Mouse (Mus musculus): ENCODE results near the gene BC051019.
A peak's percentile ranks its signal among the peaks of the same experiment; 100 is the strongest.

BC051019 gene

DNA sequence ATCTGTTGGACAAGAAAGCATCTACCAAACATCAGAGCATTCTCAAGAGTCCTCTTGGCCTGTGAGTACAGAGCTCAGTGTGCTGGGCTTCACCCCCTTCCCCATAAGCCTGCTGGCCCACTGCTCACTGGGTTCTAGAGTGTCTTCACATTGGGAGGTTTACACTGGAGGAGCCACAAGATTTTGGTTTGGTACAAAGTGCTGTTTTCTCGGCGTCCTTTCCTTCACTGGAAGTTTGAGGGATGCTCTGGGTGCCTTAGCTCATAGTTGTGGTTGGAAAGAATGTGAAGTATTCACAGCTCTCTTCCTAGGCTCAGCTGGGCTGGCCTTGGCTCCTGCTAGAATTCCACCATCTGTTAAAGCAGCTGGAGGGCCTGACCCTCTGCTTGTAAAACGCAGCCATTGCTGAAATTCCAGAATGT is 14.7 kb downstream of the BC051019 start:
- no peak for DNase-seq (ENCODE audit: low spot score in 2 of 2)

DNA sequence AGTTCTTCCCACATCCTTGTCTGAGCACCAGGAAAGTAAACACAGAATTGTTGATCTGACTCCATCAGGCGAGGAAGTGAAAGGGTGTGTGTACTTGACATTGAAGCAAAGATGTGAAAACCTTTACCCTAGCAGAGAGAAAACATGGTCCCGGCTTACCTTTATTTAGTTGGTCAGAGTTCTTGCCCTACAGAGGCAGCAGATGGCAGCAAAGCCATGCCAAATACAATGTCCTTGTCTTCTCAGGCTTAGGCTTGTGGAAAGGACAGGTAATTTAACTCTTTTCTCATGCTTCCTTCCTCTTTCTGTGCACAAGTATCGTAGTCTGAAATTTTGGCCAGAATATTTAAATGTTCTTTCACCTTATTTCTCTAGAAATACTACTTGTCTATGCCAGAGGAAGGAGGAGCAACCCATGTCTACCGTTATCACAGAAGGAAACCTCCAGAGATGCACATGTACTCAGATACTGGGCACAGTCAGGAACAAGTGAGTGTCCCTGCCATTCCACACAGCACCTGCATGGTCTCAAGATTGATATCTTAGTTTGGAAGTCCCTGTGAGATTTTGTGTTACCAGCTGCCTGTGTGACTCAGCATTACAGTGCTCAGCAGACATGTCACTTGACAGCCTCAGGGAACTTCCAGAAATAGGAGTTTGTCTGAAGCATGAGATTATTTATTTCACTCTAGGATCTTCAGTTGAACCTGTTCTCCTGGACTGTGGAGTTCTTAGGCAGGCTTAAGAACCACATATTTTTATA is 16.4 kb downstream of the BC051019 start:
- DNase-seq (ENCODE audit: low spot score in 2 of 2), result peak; percentile 41 to 53

DNA sequence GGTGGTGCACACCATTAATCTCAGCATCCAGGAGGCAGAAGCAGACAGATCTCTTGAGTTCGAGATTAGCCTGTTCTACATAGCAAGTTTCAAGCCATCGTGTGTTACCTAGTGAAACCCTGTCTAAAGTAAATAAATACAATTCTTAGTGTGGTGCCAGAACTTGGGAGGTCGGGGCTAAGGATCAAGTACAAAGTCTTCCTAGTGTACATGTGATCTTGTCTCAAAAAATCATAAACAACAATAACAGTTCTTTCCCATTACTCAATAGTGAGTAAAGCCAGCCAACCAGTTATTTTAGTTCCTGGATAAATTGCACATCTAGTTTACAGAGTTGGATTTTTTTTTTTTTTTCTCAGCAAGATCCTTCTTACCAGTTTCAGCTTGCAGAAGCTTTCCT is 19.2 kb downstream of the BC051019 start:
- DNase-seq (ENCODE audit: low spot score in 2 of 2), result no peak

DNA sequence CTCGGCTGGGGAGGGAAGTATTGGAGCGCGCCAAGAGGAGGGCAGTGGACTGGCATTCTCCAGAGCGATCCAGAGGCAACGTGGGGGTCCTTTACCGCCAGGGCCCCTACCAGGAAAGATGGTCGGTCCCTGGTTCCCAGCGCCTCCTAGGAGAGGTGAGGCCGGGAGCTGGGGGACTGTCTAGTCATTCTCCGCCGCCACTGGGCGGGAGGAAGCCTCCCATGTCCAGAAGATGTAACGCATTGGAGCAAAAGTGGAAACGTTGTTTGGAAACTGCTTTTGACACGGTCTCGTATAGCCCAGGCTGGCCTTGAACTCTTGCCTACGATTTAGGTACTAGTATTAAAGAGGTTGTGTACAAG is 19.7 kb downstream of the BC051019 start:
- no peak for DNase-seq (ENCODE audit: low spot score in 2 of 2)

DNA sequence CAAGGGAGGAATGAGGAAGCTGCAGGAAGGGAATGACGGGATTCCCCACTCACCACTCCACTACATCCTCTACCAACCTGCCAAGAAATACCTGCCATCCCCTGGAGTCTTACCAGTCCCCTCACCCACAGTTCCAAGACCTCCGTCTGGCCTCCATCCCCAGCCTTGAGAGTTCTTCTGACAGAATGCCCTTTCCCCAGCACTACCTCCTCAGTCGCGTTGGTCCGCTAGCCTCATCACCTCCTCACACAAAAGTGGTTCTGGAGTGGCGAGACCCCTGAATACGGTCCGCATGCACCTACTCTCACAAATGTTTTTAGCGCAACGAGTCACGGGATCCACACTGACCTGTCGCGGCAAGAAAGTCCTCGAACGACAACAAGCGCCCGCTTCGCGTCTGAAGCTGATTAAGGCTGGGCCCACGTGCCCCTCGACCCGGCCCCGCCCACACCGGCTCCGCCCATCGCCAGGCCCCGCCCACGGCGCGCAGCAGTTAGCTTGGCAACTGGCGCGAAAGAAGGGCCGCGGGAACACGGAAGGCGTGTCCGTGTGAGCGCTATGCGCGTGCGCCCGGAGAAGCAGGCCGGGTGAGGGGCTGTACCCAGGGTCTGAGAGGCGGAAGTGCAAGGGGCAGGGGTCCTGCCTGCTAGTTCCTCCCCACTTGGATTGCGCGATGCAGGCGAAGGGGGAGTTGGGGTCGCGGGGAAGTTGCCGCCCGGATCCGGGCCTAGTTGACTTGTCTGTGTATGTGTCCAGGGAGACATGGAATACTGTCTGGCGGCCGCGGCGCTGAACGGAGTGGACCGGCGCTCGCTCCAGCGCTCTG is 20.2 kb downstream of the BC051019 start, which contains the start of the genes St5 and Akip1:
Gene St5 (minus strand): TSS at position 416 of the 826 bp plus-strand sequence.
Gene Akip1 (plus strand): TSS at position 501 of the 826 bp plus-strand sequence.
- DNase-seq (ENCODE audit: low spot score in 2 of 2), result peak; percentile 93 to 95

DNA sequence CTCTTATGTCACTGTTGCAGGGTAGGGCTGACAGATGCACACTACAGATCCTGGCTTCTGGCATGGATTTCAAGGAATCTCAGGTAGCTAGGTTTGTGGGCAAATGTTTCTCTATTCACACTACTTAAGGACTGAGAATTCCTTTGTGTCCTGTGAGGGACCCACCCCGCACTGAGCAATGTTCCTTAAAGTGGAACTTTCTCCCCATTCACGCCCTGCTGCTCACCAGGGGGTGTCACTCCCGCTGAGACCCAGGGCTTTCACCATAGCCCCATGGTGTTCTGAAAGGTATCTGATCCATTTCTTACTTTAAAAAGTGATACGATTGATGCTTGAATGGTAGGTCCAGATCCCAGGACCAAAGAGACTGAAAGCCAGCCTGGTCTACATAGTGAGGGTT is 20.9 kb downstream of the BC051019 start:
- no peak for DNase-seq (ENCODE audit: low spot score in 2 of 2)

DNA sequence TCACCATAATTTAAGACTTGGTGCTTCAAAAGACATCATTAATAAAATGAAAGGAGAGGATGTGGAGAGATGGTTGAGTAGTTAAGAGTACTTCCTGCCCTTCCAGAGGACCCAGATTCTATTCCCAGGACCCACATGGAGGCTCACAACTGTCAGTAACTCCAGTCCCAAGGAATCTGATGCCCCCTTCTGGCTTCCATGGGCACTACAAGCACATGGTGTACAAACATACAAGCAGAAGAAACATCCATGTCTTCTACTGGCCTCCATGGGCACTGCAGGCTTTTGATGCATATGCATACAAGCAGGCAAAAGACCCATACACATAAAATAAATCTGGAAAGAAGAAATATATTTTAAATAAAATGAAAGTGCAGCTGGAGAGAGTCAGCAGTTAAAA is 23.4 kb downstream of the BC051019 start:
- no peak for DNase-seq (ENCODE audit: low spot score in 2 of 2)

DNA sequence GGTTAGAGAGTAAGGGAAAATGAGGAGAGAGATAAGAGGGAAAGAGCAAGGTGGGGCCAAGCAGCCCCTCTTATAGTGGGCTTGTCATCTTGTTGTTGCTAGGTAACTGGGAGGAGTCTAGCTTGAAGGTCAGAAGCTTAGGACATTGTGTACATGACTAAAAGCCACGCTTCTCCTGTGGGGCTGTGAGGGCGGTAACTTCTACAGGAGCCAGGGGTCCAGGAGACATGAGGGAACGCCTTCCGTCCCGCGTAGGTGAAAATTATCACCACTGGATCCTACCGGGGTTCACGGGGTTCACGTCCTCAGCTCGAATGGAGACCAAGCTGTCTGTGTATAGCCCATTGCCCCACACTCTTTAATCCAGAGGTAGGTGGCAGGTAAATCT is 28.3 kb downstream of the BC051019 start:
- no peak for DNase-seq (ENCODE audit: low spot score in 2 of 2)

DNA sequence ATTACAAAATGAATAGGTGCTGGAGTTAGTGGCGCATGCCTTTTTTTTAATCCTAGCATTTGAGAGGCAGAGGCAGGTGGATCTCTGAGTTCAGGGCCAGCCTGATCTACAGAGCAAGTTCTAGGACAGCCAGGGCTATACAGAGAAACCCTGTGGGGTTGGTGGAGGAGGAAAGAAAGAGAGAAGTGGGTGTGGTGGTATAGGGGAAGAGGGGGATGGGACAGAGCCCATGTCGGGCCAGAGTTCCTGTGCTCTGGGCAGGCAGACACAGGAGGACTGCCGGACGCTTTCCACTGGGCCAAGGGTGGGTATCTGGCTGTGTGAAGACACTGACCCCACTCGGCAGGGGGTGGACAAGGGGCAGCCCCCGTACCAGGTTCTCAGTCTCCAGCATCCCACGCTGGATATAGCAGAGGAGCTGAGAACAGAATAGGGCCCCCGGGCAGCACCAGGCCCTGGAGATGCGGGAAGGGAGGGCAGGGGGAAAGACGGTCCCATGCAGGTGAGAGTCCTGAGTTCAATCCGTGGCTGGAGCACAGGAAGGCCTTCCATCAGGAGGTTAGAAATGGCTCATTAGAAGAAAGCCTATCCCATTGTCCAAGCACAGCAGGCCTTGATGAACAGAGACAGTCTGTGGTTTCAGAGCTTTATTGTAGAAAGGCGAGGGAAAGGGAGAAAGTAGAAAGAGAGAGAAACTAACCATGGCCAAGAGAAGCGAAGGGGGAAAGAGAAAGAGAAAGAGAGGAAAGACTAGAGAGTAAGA is 28.9 kb downstream of the BC051019 start:
- no peak for DNase-seq (ENCODE audit: low spot score in 2 of 2)

DNA sequence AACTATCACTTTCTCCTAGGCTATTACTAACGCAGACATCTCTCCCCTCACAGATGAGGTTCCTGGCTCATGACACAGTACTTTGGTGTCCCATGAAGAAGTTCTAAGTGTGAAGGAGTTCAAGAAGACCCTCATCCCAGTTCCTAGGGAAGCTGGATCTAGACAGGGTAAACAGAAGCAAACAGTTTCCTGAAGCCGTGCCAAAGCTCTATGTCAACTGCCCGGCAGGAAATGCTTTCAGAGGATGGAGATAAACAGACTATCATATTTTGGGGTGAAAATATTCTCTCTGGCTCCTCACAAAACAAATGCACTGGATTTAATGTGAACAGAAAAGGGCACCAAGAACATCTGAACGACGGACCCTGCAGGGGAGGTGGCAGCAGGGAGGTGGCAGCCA is 32.7 kb downstream of the BC051019 start:
- no peak for DNase-seq (ENCODE audit: low spot score in 2 of 2)

DNA sequence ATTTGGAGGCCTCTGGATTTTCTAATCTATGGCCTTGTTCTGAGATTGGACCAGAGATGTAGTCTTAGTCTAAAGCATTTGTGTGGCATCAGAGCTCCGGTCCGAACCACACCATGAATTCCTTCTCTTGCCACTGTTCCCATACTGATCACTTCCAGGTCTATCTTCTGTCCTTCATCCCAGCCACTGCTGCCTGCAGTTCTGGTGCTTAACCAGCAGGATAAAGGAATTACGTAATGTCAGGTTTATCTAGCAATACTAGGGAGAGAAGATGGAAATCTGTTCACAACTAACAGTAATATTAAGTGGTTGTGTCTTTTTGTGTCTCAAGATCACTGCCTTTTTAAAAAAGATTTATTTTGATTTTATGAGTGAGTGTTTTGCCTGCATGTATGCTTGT is 33.5 kb downstream of the BC051019 start:
- DNase-seq (ENCODE audit: low spot score in 2 of 2), result no peak

DNA sequence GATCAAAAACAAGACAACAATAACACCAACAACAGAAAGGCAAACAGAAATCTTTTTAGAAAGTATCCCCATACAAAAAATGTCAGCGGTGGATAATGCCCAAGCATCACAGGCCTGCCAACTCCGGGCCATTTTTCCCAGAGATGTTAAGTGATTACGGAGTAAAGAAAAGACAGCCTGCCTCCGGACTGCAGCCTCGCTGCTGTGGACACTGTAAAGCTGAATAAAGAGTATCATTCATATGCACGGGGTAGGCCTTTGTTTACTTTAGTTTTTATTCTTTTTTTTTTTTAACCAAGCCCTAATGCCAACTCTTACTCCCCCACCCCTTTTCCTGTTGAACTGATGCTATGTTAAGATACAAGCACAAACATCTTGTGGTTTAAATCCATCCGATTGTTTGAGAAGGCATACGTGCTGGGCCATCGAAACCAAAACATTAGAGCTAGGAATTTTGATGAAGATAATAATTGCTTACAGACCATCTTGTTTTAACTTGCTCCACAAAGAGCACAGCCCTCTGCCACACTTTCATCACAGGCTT is 37.0 kb downstream of the BC051019 start:
- no peak for DNase-seq (ENCODE audit: low spot score in 2 of 2)

DNA sequence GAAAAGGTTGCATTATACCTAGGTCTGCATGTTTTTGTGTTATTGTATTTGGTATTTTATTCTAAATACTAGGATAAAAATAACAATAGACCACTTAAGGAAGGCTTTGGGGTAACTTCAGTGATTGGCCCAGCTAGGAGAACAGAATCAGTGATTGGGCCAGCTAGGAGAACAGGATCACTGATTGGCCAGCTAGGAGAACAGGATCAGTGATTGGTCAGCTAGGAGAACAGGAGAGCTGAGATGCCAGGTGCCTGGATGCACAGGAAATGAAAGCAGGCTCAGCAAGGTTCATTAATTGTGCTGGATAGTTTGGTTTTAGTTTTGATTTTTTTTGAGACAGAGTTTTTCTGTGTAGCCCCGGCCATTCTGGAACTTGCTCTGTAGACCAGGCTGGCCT is 42.8 kb downstream of the BC051019 start:
- DNase-seq (ENCODE audit: low spot score in 2 of 2), result no peak

DNA sequence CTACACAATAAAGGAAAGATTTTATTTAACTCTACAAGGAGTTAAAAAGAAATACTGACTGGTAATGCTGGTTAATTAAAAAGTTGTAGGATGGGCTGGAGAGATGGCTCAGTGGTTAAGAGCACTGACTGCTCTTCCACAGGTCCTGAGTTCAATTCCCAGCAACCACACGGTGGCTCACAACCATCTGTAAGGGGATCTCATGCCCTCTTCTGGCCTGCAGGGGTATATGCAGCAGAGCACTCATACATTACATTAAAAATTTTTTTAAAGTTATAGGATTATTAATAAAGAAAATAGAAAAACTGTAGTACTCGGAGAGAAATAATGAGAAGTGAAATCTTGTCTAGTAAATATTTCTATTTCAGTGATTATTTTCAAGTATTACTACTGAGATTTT is 43.4 kb downstream of the BC051019 start:
- DNase-seq (ENCODE audit: low spot score in 2 of 2), result no peak

DNA sequence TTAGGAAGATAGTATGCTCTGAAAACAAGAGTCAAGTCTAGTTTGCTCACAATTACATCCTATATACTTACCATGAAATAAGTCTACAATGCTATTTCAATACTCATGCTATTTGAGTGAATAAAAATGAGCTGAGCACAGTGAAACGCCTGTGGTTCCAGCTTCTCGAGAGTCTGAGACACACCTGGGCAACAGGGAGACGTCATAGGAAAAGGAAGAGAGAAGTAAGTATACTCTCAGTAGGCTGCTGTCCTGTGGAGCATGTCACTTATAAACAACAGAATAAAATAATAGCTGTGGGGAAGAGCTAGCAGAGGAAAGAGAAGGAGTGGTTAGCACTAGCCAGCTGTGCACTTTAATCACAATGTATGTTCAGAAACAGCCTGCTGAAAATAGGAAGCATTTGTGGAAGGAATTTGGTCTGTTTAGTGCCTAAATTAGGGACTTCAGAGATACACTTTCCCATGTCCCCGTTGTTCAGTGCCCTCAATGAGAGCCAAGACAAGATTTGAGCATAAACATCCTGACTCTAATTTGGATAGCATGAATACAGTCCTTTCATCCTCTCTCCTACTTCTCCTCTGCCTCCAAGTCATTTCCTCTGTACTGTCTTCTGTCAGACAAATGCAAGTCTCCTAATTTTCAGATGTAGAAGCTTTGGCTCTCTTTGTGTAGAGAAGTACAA is 48.6 kb downstream of the BC051019 start:
- DNase-seq (ENCODE audit: low spot score in 2 of 2), result no peak

DNA sequence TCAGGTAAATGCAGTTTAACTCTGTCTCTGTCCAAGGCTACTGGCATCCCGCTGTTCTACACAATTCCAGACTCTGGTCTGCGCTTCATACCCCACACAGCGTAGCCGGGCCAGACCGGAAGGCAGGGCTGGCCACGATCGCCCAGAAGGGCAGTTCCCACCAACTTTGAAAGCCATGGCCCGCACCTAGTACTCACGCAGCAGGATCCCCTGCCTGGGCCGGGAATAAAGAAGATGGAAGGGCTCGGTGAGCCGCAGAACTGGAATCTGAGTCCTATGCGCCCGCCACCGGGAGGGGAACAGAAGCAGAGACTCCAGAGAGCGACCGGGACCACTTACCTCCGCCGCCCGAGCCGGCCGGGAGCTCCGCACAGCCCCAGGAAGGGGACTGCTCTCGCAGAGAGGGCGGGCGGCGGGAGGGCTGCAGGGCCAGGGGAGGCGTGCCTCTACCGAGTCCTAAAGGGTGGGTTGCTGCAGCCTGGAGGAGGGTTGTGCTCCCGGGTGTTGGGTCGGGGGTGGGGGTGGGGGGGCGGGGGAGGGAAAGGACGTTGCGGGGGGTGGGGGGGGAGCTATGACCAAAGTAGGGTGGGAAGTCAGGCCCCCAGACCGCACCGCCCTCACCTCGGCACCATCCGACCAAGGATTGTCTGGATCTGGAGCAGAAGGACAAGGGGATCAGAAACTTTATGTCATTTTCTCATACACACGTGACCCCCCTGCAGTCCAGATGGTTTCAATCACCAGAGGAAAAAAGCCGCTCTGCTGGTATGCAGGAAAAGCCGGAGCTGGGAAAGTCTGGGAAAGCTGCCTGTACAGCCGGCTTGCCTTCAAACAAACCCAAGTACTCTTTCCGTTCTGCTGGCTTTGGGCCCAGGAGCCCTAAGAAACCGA is 51.8 kb downstream of the BC051019 start:
- DNase-seq (ENCODE audit: low spot score in 2 of 2), result peak; percentile 4 to 8

DNA sequence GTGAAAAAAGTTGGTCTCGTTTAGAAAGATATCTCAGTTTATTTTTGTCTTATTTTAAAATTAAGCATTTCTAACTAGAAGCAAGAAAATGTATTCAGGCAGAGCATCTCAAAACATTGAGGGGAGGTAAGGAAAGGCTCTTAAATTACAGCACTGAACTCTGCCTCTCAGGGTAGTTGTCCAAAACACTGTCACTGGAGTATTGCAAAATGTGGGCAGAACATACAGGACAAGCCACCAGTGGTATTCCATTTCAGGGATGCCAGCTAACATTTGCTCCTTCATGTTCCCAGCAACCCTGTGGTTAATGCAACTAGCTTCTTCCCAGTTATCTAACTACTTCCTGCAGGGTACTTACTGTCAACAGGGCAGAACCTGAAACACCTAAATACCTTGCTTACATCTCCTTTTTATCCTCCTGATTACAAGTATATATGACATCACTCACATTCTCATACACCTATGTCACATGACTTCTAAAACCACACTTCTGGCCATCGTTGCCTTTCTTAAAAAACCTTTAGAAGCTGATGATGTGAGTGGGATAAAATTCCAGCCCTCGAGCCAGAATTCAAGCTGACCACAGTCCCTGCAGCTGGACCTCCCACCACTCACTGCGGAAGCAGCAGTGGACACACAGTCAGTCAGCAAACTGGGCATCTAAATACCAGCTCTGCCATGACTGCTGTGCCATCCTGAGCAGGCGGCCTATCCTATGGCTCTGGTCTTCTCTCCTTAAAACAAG is 54.1 kb downstream of the BC051019 start:
- DNase-seq (ENCODE audit: low spot score in 2 of 2), result no peak

DNA sequence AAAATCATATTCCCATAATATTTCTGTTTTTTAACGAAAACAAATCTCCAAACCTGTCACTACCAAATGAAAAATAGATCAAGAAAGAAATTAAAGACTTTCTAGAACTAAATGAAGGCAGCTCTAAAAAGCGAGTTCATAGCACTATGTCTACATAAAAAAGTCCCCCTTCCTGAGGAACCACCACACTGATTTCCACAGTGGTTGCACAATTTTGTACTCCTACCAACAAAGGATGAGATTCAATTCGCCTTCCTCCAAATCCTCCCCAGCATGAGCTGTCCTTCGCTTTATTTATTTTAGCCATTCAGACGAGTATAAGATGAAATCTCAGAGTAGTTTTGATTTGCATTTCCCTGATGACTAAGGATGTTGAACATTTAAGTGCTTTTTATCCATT is 57.0 kb downstream of the BC051019 start:
- DNase-seq (ENCODE audit: low spot score in 2 of 2), result no peak

DNA sequence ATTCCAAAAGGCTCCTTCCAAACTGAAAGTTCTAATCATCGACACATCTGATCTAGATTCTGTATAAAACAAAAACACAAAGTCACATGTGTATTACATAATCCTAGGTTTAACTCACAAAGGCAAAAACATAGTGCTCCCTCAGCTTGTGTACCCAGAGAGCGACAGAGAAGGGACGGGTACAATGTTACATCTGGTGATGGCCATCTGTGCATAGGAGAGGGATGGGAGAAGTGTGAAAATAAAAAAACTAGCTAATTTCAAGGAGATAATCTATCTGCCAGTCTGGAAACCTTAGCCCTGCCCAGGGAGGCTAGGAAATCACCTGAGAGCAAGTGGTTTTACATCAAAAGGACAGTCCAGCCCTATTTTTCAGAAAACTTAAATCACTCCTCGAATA is 61.0 kb downstream of the BC051019 start:
- no peak for DNase-seq (ENCODE audit: low spot score in 2 of 2)

Measured in spleen, postnatal 36 days (tissue).